23 mouse cellular contexts compared by ENCODE assay signal in the genomic region with DNA sequence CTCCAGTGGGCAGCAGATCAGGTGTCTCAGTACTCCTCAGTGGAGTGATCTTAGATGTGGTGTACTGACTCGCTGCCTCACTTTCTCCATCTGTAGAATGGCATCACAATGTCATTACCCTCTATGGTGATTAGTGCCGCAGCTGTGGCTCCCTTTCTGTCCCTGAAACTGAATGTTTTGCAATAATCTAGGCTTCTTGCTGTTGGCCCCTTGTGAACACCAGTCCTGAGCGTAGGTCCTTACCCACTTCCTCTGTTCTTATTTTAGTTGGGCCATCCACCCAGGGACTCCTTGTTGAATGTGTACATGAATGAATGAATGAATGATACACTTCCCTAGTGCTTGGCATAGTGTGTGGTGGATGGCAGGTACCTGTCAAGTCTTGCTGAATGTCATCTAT.
DNase-seq lines count a peak whose midpoint lies in the region; ATAC-seq and TF ChIP-seq lines count a peak whose summit lies in the region.
"Had no signal": no experiment of that assay in that cellular context is flagged by ENCODE, and none has a peak within 500 bp of the region (broad histone marks: within the 10 kb centered on the region; RNA-seq: fewer than 3 reads in every experiment).

No protein-coding gene starts in this region.

- H3K9ac ChIP-seq in CH12.LX (ENCODE audit: insufficient read depth, low read depth), result no peak overlapping the region
- H3K9ac ChIP-seq: forebrain, embryonic 13.5 days; heart, embryonic 13.5 days; hindbrain, embryonic 12.5 days; hindbrain, embryonic 15.5 days had no signal

- peaks cover 0 to 13% of the 10 kb centered on the region in 2 experiments; a peak in 2 of 4 replicates for H3K4me1 ChIP-seq in CH12.LX (ENCODE audit: control insufficient read depth in 1 of 2, insufficient read depth in 2 of 2)
- peaks cover 13% of the 10 kb centered on the region for H3K4me1 ChIP-seq in embryonic facial prominence, embryonic 10.5 days
- H3K4me1 ChIP-seq: heart, embryonic 13.5 days had no signal

- no peak for TF ChIP-seq EP300 in CH12.LX (IDR thresholded peaks at IDR 0.05; ENCODE audit: low read length)

- TF ChIP-seq CTCF in CH12.LX (conservative IDR thresholded peaks at IDR 0.05 in 1 of 2, IDR thresholded peaks at IDR 0.05 in 1 of 2; ENCODE audit: low read depth in 2 of 2, low read length in 2 of 2), result no peak

- H3K4me3 ChIP-seq in CH12.LX (replicated peaks in 1 of 3; ENCODE audit: low read depth in 2 of 3, low read length in 2 of 3, poor library complexity in 1 of 3), result no peak overlapping the region
- H3K4me3 ChIP-seq in embryonic facial prominence, embryonic 10.5 days, result no peak overlapping the region
- H3K4me3 ChIP-seq: forebrain, embryonic 10.5 days; forebrain, embryonic 13.5 days; heart, embryonic 13.5 days; hindbrain, embryonic 12.5 days; hindbrain, embryonic 15.5 days had no signal

- 88% methylated on average over 3 of the region's 3 CpGs for WGBS in embryonic facial prominence, embryonic 10.5 days

- no peak for TF ChIP-seq RAD21 in CH12.LX (IDR thresholded peaks at IDR 0.05; ENCODE audit: low read depth, low read length)

- DNase-seq in CH12.LX (ENCODE audit: extremely low read depth), result peak; percentile 5
- no peak for DNase-seq in embryonic facial prominence, embryonic 10.5 days (ENCODE audit: low spot score)
- DNase-seq in retina, embryonic 14.5 days (ENCODE audit: low spot score), result no peak
- DNase-seq in heart, adult 9 months (ENCODE audit: low spot score in 2 of 2), result no peak
- DNase-seq in neural tube, embryonic 10.5 days (ENCODE audit: extremely low spot score, low spot score), result no peak
- DNase-seq: adrenal gland, postnatal 10 days; adrenal gland, postnatal 36 days; cerebellum, adult 18-20 months; cerebellum, adult 9-10 months; cerebellum, postnatal 14 days; embryo, embryonic 11 days; gastrocnemius, postnatal 10 days; gastrocnemius, postnatal 36 days; heart, adult 11 months had no signal

- no peaks in the 10 kb centered on the region for H3K36me3 ChIP-seq in CH12.LX (replicated peaks in 1 of 2; ENCODE audit: control insufficient read depth in 1 of 2, insufficient read depth in 1 of 2, low read length in 1 of 2)
- H3K36me3 ChIP-seq in embryonic facial prominence, embryonic 10.5 days (replicated peaks), result no peaks in the 10 kb centered on the region
- H3K36me3 ChIP-seq: forebrain, embryonic 10.5 days; G1E; heart, embryonic 13.5 days; hindbrain, embryonic 12.5 days; hindbrain, embryonic 15.5 days had no signal

- H3K27ac ChIP-seq in CH12.LX (ENCODE audit: insufficient read depth, low read depth), result no peak overlapping the region
- H3K27ac ChIP-seq in embryonic facial prominence, embryonic 10.5 days (replicated peaks), result 0 out of 2 replicates have a peak overlapping the region, but pooled peaks have one; percentile 4
- H3K27ac ChIP-seq: forebrain, embryonic 10.5 days; forebrain, embryonic 13.5 days; heart, embryonic 13.5 days; hindbrain, embryonic 12.5 days; hindbrain, embryonic 15.5 days had no signal

- no peak overlapping the region for H3K4me2 ChIP-seq in CH12.LX (ENCODE audit: insufficient read depth, low read depth, poor library complexity, severe bottlenecking)
- H3K4me2 ChIP-seq: forebrain, embryonic 13.5 days; heart, embryonic 13.5 days; hindbrain, embryonic 12.5 days; hindbrain, embryonic 15.5 days had no signal

- in situ Hi-C loops in CH12.LX (cut with MboI; ENCODE audit: low pct_ligation_motif_present, low pct_unique_long_range_greater_than_20kb, low sequenced_read_pairs), result no loop called here

- dilution Hi-C loops in CH12.LX (cut with MboI; ENCODE audit: extremely low pct_ligation_motif_present, extremely low pct_unique_long_range_greater_than_20kb, low sequenced_read_pairs), result no loop called here

- TF ChIP-seq POLR2A in CH12.LX (IDR thresholded peaks at IDR 0.05; ENCODE audit: low read depth, low read length), result no peak

- peak; percentile 88 for ATAC-seq in megakaryocyte progenitor cell, adult 5-6 weeks (replicated peaks; ENCODE audit: poor library complexity)
- ATAC-seq: forebrain, embryonic 13.5 days; forebrain, embryonic 16.5 days; Patski had no signal

- H3K79me2 ChIP-seq in CH12.LX (replicated peaks; ENCODE audit: control insufficient read depth, extremely low read depth, insufficient read depth, poor library complexity, severe bottlenecking), result no peaks in the 10 kb centered on the region

- H3K9me3 ChIP-seq in CH12.LX (replicated peaks; ENCODE audit: low read length), result no peaks in the 10 kb centered on the region
- H3K9me3 ChIP-seq in embryonic facial prominence, embryonic 10.5 days, result no peaks in the 10 kb centered on the region
- H3K9me3 ChIP-seq: forebrain, embryonic 10.5 days; forebrain, embryonic 13.5 days; G1E; heart, embryonic 13.5 days; hindbrain, embryonic 12.5 days; hindbrain, embryonic 15.5 days had no signal

- H3K27me3 ChIP-seq in CH12.LX (replicated peaks), result peaks cover 76% of the 10 kb centered on the region
- H3K27me3 ChIP-seq in embryonic facial prominence, embryonic 10.5 days (replicated peaks; ENCODE audit: low read depth, poor library complexity, severe bottlenecking), result 0 out of 2 replicates have a peak, but pooled peaks cover 24% of the 10 kb centered on the region
- H3K27me3 ChIP-seq: forebrain, embryonic 13.5 days; hindbrain, embryonic 12.5 days; hindbrain, embryonic 15.5 days; Patski had no signal

TF ChIP-seq in CH12.LX, 34 proteins besides CTCF, POLR2A, EP300 and RAD21:
- no peak for TF ChIP-seq MXI1 (IDR thresholded peaks at IDR 0.05; ENCODE audit: low read depth, low read length)
